Mouse (Mus musculus) spleen, adult 2 months (tissue): ENCODE measurements around the gene Zbtb26.

ENCODE experiments used
- CTCF ChIP-seq: fragments of 200-500 bp; IDR thresholded peaks from 2 replicates; pipeline ENCODE4 v1.5.1; 2011; ENCODE audit warnings: mild to moderate bottlenecking, inconsistent platforms; ENCODE audit not compliant: insufficient read depth, insufficient read length, insufficient replicate concordance; ENCODE audit errors: extremely low read depth
- POLR2A ChIP-seq: fragments of 200-500 bp; IDR thresholded peaks from 2 replicates; pipeline ENCODE4 v1.6.1; 2011; ENCODE audit warnings: low read depth, low read length, inconsistent platforms

GRCm38 (mm10) chr2:37466266-37466665 lies 23.3 kb upstream of the Zbtb26 start:
- TF ChIP-seq CTCF: no peak
- no peak for TF ChIP-seq POLR2A
